Mouse (Mus musculus) small intestine, adult 2 months (tissue): ENCODE results near the gene Usp29.

Source experiments
- CTCF ChIP-seq: fragments of 200-500 bp; IDR thresholded peaks from 2 replicates; pipeline ENCODE4 v1.5.1; 2012; ENCODE audit warnings: low read depth, mild to moderate bottlenecking, control low read depth, inconsistent platforms, low read length, moderate library complexity, mixed read lengths; ENCODE audit not compliant: insufficient replicate concordance, insufficient read length; ENCODE audit errors: extremely low read depth
- POLR2A ChIP-seq: fragments of 200-500 bp; IDR thresholded peaks from 2 replicates; pipeline ENCODE4 v1.6.1; 2012; ENCODE audit warnings: low read depth, mild to moderate bottlenecking, control low read depth, inconsistent platforms, low read length, moderate library complexity

DNA sequence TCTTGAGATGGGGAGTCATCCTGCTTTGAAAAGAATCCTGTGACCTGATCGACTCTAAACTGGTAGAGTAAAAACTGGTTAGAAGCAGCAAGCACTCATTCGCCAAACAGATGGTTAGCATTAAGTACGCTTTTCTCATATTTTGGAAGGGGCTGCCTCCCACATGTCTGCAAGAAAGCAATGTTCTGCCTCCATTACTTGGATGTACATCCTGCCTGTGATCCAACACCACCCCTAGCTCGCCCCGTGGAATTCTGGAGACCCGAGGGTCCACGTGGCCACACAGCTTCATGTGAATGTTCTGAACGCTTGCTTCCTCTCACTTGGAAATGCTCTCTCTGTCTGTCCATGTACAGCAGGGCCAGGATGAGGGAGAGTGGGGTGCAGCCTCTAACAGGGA lies 173.1 kb downstream of the Usp29 start:
- no peak for TF ChIP-seq POLR2A
- no peak for TF ChIP-seq CTCF
